8 mouse cellular contexts compared by ENCODE assay signal in the genomic region with DNA sequence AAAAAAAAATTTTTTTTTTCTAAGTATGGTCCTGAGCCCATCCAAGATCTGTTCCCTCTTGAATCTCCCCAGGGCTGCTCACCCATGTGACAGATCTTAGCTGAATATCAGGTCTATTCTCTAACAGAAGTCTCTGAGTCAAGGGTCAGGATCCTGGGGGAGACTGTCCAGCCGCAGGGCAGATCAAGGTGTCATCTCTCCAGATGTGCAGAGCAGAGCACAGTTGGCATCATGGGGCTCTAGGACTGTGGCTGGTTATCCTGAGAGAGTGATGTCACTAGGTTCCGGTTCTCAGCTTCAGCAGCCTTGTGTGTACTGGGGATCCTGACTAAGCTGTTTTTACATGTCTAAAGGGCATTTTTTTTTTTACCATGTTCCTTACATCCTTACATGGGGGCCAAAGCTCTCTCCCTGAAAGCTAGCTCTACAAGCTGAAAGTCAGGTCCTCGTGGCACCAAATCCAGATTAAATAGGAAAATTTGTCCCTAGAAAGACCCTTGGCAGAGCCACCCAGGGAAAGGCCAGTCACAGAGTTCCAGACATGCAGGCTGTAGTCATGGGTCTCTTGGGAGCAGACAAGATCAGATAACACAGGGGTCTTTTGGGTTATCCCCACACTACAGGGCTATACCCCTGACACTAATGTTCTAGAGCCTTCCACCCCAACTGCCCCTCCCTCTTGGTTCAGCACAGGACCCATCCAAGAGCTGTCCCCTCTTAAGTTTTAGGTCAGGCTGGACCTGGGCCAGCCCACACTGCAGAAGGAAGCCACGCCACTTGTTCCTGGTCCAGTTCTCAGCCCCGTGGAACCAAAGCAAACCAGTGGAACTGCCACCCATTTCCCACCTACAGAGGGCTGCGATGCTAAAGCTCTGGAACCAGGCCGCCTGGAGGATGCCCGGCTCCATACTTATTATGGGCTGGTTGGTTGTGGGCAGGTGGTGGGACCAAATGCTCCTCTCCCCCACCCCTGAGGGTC. TPM values are rescaled to one million over a fixed set of nuclear protein-coding genes. Genes with fewer than 3 reads are reported as not detected.
DNase-seq lines count a peak whose midpoint lies in the region; ATAC-seq lines count a peak whose summit lies in the region.

No protein-coding gene starts in this region.

- peak overlapping the region; percentile 89 for H3K27ac ChIP-seq in embryonic facial prominence, embryonic 13.5 days
- H3K27ac ChIP-seq in hindbrain, embryonic 14.5 days, result peak overlapping the region; percentile 48; the same call in 1 of the 2 replicates

- intact Hi-C loops in heart, postnatal 25 days (cut with DNase I), result no loop called here

- H3K27me3 ChIP-seq in embryonic facial prominence, embryonic 13.5 days, result no peaks in the 10 kb centered on the region
- H3K27me3 ChIP-seq in hindbrain, embryonic 14.5 days (ENCODE audit: control insufficient read depth, insufficient read depth, low read length), result no peaks in the 10 kb centered on the region

- ATAC-seq in embryonic facial prominence, embryonic 13.5 days (ENCODE audit: insufficient number of reproducible peaks, insufficient read depth, low FRiP score, low TSS enrichment, low read depth), result no peak
- no peak for ATAC-seq in hindbrain, embryonic 14.5 days (ENCODE audit: low FRiP score)
- 0 out of 2 replicates have a peak, but pooled peaks have one; percentile 5 for ATAC-seq in megakaryocyte progenitor cell, adult 5-6 weeks (replicated peaks; ENCODE audit: poor library complexity)
- no peak for ATAC-seq in erythroid progenitor cell, adult 5-6 weeks (replicated peaks; ENCODE audit: low FRiP score, poor library complexity, severe bottlenecking)

- H3K36me3 ChIP-seq in embryonic facial prominence, embryonic 13.5 days, result no peaks in the 10 kb centered on the region
- no peaks in the 10 kb centered on the region for H3K36me3 ChIP-seq in hindbrain, embryonic 14.5 days (replicated peaks; ENCODE audit: control insufficient read depth, insufficient read depth)

- peak; percentile 95 for DNase-seq in heart, adult 11 months
- no peak for DNase-seq in heart, postnatal 25 days (ENCODE audit: low spot score)
- DNase-seq in hindbrain, embryonic 14.5 days (ENCODE audit: low spot score), result no peak
- no peak for DNase-seq in frontal cortex, adult 2 months (ENCODE audit: extremely low spot score in 1 of 2, low spot score in 1 of 2)
- no peak for DNase-seq in spleen, postnatal 14 days (ENCODE audit: low spot score in 2 of 2)

- peak overlapping the region; percentile 60 for H3K4me2 ChIP-seq in embryonic facial prominence, embryonic 13.5 days
- peak overlapping the region; percentile 46 for H3K4me2 ChIP-seq in hindbrain, embryonic 14.5 days (replicated peaks)

- peaks cover 46% of the 10 kb centered on the region for H3K4me1 ChIP-seq in embryonic facial prominence, embryonic 13.5 days
- peaks cover 28% of the 10 kb centered on the region for H3K4me1 ChIP-seq in hindbrain, embryonic 14.5 days (replicated peaks; ENCODE audit: control insufficient read depth, insufficient read depth, low read length)

- 76% methylated on average over 8 of the region's 8 CpGs for WGBS in embryonic facial prominence, embryonic 13.5 days
- whole genome bisulfite sequencing in hindbrain, embryonic 14.5 days, result 75% methylated on average over 8 of the region's 8 CpGs

- peak overlapping the region; percentile 67 for H3K9ac ChIP-seq in embryonic facial prominence, embryonic 13.5 days
- H3K9ac ChIP-seq in hindbrain, embryonic 14.5 days, result no peak overlapping the region

- H3K9me3 ChIP-seq in embryonic facial prominence, embryonic 13.5 days, result no peaks in the 10 kb centered on the region
- no peaks in the 10 kb centered on the region for H3K9me3 ChIP-seq in hindbrain, embryonic 14.5 days (ENCODE audit: control insufficient read depth, low read length)

- H3K4me3 ChIP-seq in embryonic facial prominence, embryonic 13.5 days, result peak overlapping the region; percentile 25
- H3K4me3 ChIP-seq in hindbrain, embryonic 14.5 days (replicated peaks; ENCODE audit: low read length), result no peak overlapping the region

RNA-seq across cellular contexts. Expression of a gene that starts 20.9 kb away (rescaled TPM):
- under 1 TPM; 0.26 to 0.70 TPM for total RNA-seq in heart, postnatal 25 days (2021)
- 2.8 and 2.9 TPM in 2 replicates for polyA plus RNA-seq in embryonic facial prominence, embryonic 13.5 days (2015; fragmentation: Nextera tagmentation; extraction: Ambion mirVana)
- polyA plus RNA-seq in hindbrain, embryonic 14.5 days (2014; fragmentation: Nextera tagmentation; extraction: Ambion mirVana), result 0.87 and 2.1 TPM in 2 replicates
- not detected in 2 replicates for total RNA-seq in megakaryocyte progenitor cell, adult 5-6 weeks (2015)
- total RNA-seq in megakaryocyte progenitor cell, adult 5-6 weeks (2017), result not detected in 2 replicates
- total RNA-seq in erythroid progenitor cell, adult 5-6 weeks (2015; ENCODE audit: low replicate concordance), result not detected in 2 replicates
- total RNA-seq in erythroid progenitor cell, adult 5-6 weeks (2017; ENCODE audit: low replicate concordance), result not detected in 2 replicates
- polyA plus RNA-seq in frontal cortex, adult 2 months (2012; rRNA removed), result 10.8 and 12.3 TPM in 2 replicates

RNA-seq across cellular contexts. Expression of a gene that starts 25.0 kb away (rescaled TPM):
- total RNA-seq in heart, postnatal 25 days (2021), result 10 to 100 TPM; 30.6 to 31.1 TPM
- 94.9 and 105 TPM in 2 replicates for polyA plus RNA-seq in embryonic facial prominence, embryonic 13.5 days (2015; fragmentation: Nextera tagmentation; extraction: Ambion mirVana)
- polyA plus RNA-seq in hindbrain, embryonic 14.5 days (2014; fragmentation: Nextera tagmentation; extraction: Ambion mirVana), result 102 and 103 TPM in 2 replicates
- total RNA-seq in megakaryocyte progenitor cell, adult 5-6 weeks (2015), result 15.4 and 20.2 TPM in 2 replicates
- 15.4 and 19.9 TPM in 2 replicates for total RNA-seq in megakaryocyte progenitor cell, adult 5-6 weeks (2017)
- total RNA-seq in erythroid progenitor cell, adult 5-6 weeks (2015; ENCODE audit: low replicate concordance), result 1.7 and 2.2 TPM in 2 replicates
- total RNA-seq in erythroid progenitor cell, adult 5-6 weeks (2017; ENCODE audit: low replicate concordance), result 4.0 TPM in 1 of 2 replicates, not detected in the other
- 40.5 and 48.8 TPM in 2 replicates for polyA plus RNA-seq in frontal cortex, adult 2 months (2012; rRNA removed)

RNA-seq across cellular contexts. Expression of a gene that starts 47.5 kb away (rescaled TPM):
- 1 to 10 TPM; 9.3 to 9.5 TPM for total RNA-seq in heart, postnatal 25 days (2021)
- 39.5 and 47.3 TPM in 2 replicates for polyA plus RNA-seq in embryonic facial prominence, embryonic 13.5 days (2015; fragmentation: Nextera tagmentation; extraction: Ambion mirVana)
- 37.6 and 39.3 TPM in 2 replicates for polyA plus RNA-seq in hindbrain, embryonic 14.5 days (2014; fragmentation: Nextera tagmentation; extraction: Ambion mirVana)
- 8.2 and 11.0 TPM in 2 replicates for total RNA-seq in megakaryocyte progenitor cell, adult 5-6 weeks (2015)
- total RNA-seq in megakaryocyte progenitor cell, adult 5-6 weeks (2017), result 23.9 and 24.2 TPM in 2 replicates
- total RNA-seq in erythroid progenitor cell, adult 5-6 weeks (2015; ENCODE audit: low replicate concordance), result 39.8 and 43.6 TPM in 2 replicates
- 61.4 and 62.3 TPM in 2 replicates for total RNA-seq in erythroid progenitor cell, adult 5-6 weeks (2017; ENCODE audit: low replicate concordance)
- 41.2 and 45.1 TPM in 2 replicates for polyA plus RNA-seq in frontal cortex, adult 2 months (2012; rRNA removed)

RNA-seq across cellular contexts. Expression of a gene that starts 52.2 kb away (rescaled TPM):
- total RNA-seq in heart, postnatal 25 days (2021), result 1 to 10 TPM in 1 of 2 experiments, under 1 TPM in 1; 0.61 to 1.9 TPM
- 103 and 107 TPM in 2 replicates for polyA plus RNA-seq in embryonic facial prominence, embryonic 13.5 days (2015; fragmentation: Nextera tagmentation; extraction: Ambion mirVana)
- polyA plus RNA-seq in hindbrain, embryonic 14.5 days (2014; fragmentation: Nextera tagmentation; extraction: Ambion mirVana), result 3.7 and 3.9 TPM in 2 replicates
- not detected in 2 replicates for total RNA-seq in megakaryocyte progenitor cell, adult 5-6 weeks (2015)
- not detected in 2 replicates for total RNA-seq in megakaryocyte progenitor cell, adult 5-6 weeks (2017)
- not detected in 2 replicates for total RNA-seq in erythroid progenitor cell, adult 5-6 weeks (2015; ENCODE audit: low replicate concordance)
- 0.77 TPM in 1 of 2 replicates, not detected in the other for total RNA-seq in erythroid progenitor cell, adult 5-6 weeks (2017; ENCODE audit: low replicate concordance)
- 3.7 and 4.0 TPM in 2 replicates for polyA plus RNA-seq in frontal cortex, adult 2 months (2012; rRNA removed)
